Mouse (Mus musculus) stomach, postnatal 0 days (tissue): Measurements from ENCODE around the gene 2310061N02Rik. TPM values are rescaled to one million over a fixed set of nuclear protein-coding genes. Genes with fewer than 3 reads are reported as not detected.

Experiments used
- ATAC-seq: fragments of 200-750 bp; cut with Nextera tagmentation; 2 replicates; pipeline ENCODE4 v1.8.0; 2017; ENCODE audit not compliant: low FRiP score, low TSS enrichment
- DNase-seq: peaks from one replicate; pipeline ENCODE4 v3.0.0-alpha.2; 2016; ENCODE audit warnings: low spot score
- H3K27ac ChIP-seq: fragments of 300-500 bp; sonication (generic); replicated peaks from 2 replicates; pipeline ENCODE4 v1.5.1; 2014; ENCODE audit warnings: mild to moderate bottlenecking, control low read depth
- H3K27me3 ChIP-seq: fragments of 300-500 bp; sonication (generic); 2 replicates; pipeline ENCODE4 v1.6.1; 2014; ENCODE audit warnings: low read length; ENCODE audit not compliant: control insufficient read depth, insufficient read depth
- H3K36me3 ChIP-seq: fragments of 300-500 bp; sonication (generic); 2 replicates; pipeline ENCODE4 v1.6.1; 2014; ENCODE audit warnings: low read length, mixed read lengths; ENCODE audit not compliant: control insufficient read depth, insufficient read depth
- H3K4me1 ChIP-seq: fragments of 300-500 bp; sonication (generic); replicated peaks from 2 replicates; pipeline ENCODE4 v1.6.1; 2014; ENCODE audit warnings: antibody characterized with exemption; ENCODE audit not compliant: control insufficient read depth, insufficient read depth
- H3K4me2 ChIP-seq: fragments of 300-500 bp; sonication (generic); replicated peaks from 2 replicates; pipeline ENCODE4 v1.6.1; 2014; ENCODE audit warnings: low read depth, mild to moderate bottlenecking, control low read depth, moderate library complexity
- H3K4me3 ChIP-seq: fragments of 300-500 bp; sonication (generic); 2 replicates; pipeline ENCODE4 v1.5.1; 2014; ENCODE audit warnings: low read depth, low read length, control low read depth
- H3K9ac ChIP-seq: fragments of 300-500 bp; sonication (generic); 2 replicates; pipeline ENCODE4 v1.6.1; 2014; ENCODE audit warnings: mild to moderate bottlenecking, low read length, control low read depth, mixed read lengths
- H3K9me3 ChIP-seq: fragments of 300-500 bp; sonication (generic); 2 replicates; pipeline ENCODE4 v1.6.1; 2016; ENCODE audit warnings: low read length; ENCODE audit not compliant: control insufficient read depth
- CTCF ChIP-seq: IDR thresholded peaks from 2 replicates; pipeline ENCODE4 v1.5.1; 2016; ENCODE audit warnings: antibody characterized with exemption, low read depth, mild to moderate bottlenecking, moderate library complexity
- EP300 ChIP-seq: optimal IDR thresholded peaks from 2 replicates; pipeline ENCODE3; 2016; ENCODE audit warnings: antibody characterized with exemption
- WGBS: fragments of 180-500 bp; shearing (Covaris S2); extraction: QIAGEN DNeasy Blood & Tissue Kit; methylation state at CpG from one replicate; pipeline ENCODE4 v1.1.7; 2014; 5-methylcytosine and 5-hydroxymethylcytosine counted together
- polyA plus RNA-seq: library from polyadenylated mRNA; unstranded; fragments of >200 nt; fragmentation: Nextera tagmentation; extraction: Ambion mirVana; gene quantifications from 2 replicates; pipeline ENCODE4 v1.2.1, GENCODE M21; 2015

2310061N02Rik gene
- polyA plus RNA-seq, 1 experiment from 2014 or later, result not detected

DNA sequence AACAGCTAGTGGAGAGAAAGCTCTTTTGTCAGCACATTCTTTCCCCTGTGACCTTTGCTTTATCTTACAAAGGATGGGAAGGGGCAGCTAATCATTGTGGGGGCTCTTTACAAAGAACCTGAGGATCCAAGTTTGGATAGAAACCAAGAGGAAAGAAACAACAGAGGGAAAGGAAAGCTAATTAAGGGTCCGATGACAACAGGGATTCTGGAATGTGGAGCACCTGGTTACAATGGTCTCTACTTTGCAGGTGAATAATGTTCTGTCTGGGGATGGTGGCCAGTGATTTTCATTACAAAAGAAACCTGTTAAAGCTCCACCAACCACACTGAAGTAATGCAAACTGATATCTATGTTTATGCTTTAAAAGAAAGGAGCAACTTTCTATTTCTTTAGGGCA is 12.3 kb upstream of the 2310061N02Rik start:
- H3K4me2 ChIP-seq, result no peak overlapping the region
- no peak for DNase-seq
- no peak overlapping the region for H3K4me3 ChIP-seq
- H3K9me3 ChIP-seq, result no peaks in the 10 kb centered on the region
- no peak overlapping the region for H3K9ac ChIP-seq
- TF ChIP-seq CTCF, result no peak
- no peak for TF ChIP-seq EP300
- no peaks in the 10 kb centered on the region for H3K4me1 ChIP-seq
- ATAC-seq, result no peak
- H3K27me3 ChIP-seq, result no peaks in the 10 kb centered on the region
- no peaks in the 10 kb centered on the region for H3K36me3 ChIP-seq
- H3K27ac ChIP-seq, result no peak overlapping the region
- WGBS, result 32% methylated on average over 1 of the region's 1 CpGs

DNA sequence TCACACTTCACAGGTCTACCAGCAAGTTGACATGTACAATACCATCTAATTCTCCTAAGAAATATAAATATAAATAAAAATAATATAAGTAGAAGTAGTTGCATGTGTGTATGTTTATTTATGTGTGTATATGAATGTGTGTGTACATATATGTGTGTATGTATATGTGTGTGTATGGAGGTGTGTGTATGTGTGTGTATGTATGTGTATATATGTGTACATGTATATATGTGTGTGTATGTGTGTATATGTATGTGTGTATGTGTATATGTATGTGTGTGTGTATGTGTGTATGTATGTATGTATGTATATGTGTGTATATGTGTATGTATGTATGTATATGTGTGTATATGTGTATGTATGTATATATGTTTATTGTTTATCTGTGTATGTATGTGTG is 8.8 kb upstream of the 2310061N02Rik start:
- TF ChIP-seq CTCF, result no peak
- TF ChIP-seq EP300, result no peak
- DNase-seq (no peak), ATAC-seq (no peak)

DNA sequence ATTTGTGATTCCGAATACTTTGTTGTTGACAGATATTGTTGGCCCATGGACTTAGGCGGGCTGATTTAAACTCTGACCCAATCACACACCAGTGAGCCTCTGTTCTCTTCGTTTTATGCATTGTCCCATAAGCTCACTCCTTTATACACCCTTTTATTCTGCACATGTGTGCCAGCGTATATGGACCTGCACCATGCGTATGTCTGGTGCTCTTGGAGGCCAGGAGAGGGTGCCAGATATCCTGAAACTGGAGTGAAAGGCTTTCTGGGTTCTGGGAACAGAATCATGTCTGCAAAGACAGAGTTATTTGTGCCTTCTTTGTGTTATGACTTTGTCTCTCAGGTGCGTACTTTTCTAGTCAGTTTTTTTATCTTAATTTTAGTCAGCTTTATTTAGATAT is 3.5 kb upstream of the 2310061N02Rik start:
- H3K4me3 ChIP-seq, result no peak overlapping the region
- H3K36me3 ChIP-seq, result no peaks in the 10 kb centered on the region
- ATAC-seq, result peak; percentile 51; the same call in 1 of the 2 replicates
- H3K4me1 ChIP-seq, result no peaks in the 10 kb centered on the region
- no peak overlapping the region for H3K9ac ChIP-seq
- H3K4me2 ChIP-seq, result no peak overlapping the region
- TF ChIP-seq EP300 (no peak), CTCF (peak; percentile 56)
- DNase-seq, result no peak
- H3K27me3 ChIP-seq, result no peaks in the 10 kb centered on the region
- WGBS, result 78% methylated on average over 6 of the region's 6 CpGs
- H3K9me3 ChIP-seq, result no peaks in the 10 kb centered on the region
- H3K27ac ChIP-seq, result no peak overlapping the region

More for the DNA sequence above, 8.8 kb upstream of the 2310061N02Rik start:
- Histone ChIP-seq H3K9me3 (no peaks in the 10 kb centered on the region), H3K4me1 (no peaks in the 10 kb centered on the region), H3K27ac (no peak overlapping the region), H3K9ac (no peak overlapping the region), H3K4me2 (no peak overlapping the region), H3K4me3 (no peak overlapping the region), H3K27me3 (no peaks in the 10 kb centered on the region), H3K36me3 (no peaks in the 10 kb centered on the region)

DNA sequence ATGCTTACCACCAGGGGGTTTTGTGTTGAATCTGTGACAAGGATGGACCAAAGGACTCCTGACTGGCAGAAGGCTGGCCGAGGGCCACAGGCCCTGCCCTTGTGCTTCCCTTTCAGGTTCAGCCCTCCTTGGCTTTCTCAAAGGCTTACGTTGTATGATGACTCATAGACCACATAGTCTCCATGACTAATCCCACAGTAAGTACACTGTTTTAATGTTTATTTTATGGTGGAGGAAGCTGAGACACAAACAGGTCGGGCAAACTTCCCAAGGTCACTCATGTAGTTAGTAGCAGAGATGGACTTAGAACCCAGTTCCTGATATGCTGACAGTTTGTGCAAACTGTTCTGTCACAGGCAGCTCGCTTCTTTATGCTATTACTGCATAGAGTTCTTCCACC is 3.0 kb upstream of the 2310061N02Rik start:
- Histone ChIP-seq H3K27ac (no peak overlapping the region), H3K4me3 (no peak overlapping the region), H3K9ac (no peak overlapping the region), H3K36me3 (no peaks in the 10 kb centered on the region), H3K27me3 (no peaks in the 10 kb centered on the region), H3K9me3 (no peaks in the 10 kb centered on the region), H3K4me1 (no peaks in the 10 kb centered on the region), H3K4me2 (no peak overlapping the region)
- TF ChIP-seq CTCF (peak; percentile 39), EP300 (no peak)
- WGBS, result 43% methylated on average over 4 of the region's 4 CpGs
- DNase-seq, result peak; percentile 66
- ATAC-seq, result peak; percentile 99

DNA sequence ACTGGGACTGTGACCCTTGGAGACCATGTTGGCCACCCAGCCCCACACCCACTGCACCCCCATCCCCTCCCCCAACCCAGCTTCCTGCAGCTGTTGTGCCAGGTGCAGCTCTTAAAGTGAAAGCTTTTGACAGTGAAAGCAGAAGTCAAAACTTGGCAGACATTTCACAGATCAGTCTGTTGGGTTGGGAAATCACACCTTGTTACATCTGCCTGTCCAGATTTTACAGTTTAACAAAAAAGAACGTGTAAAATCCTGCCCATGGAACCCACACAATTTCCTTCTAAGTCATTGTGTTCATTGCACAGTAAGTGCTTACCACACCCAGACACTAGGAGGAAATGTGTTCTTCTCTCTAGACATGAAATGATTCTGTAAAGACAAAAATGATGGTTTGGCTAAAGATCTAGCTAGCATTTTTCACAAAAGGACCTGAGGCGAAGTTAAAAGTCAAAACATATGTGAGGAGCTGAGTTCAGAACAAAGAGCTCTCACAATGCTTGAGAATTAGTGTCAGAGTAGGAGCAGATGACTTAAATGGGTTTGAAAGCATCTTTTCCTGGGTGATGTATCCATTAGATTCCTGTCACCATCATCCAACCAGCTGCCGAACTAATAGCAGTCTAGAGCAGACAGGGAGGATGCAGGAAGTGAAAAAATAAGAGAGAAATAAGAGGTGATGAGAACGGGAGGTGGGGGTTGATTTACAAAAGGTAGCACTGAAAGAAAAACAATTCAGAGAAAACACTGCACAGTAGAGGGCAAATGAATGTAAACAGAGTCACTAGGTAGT is 6.5 kb downstream of the 2310061N02Rik start:
- H3K4me3 ChIP-seq, result no peak overlapping the region
- no peak for DNase-seq
- H3K9me3 ChIP-seq, result no peaks in the 10 kb centered on the region
- no peaks in the 10 kb centered on the region for H3K4me1 ChIP-seq
- no peaks in the 10 kb centered on the region for H3K36me3 ChIP-seq
- no peak for ATAC-seq
- H3K4me2 ChIP-seq, result no peak overlapping the region
- WGBS, result 32% methylated on average over 4 of the region's 4 CpGs
- no peak overlapping the region for H3K27ac ChIP-seq
- no peak overlapping the region for H3K9ac ChIP-seq
- TF ChIP-seq EP300 (no peak), CTCF (no peak)
- no peaks in the 10 kb centered on the region for H3K27me3 ChIP-seq

DNA sequence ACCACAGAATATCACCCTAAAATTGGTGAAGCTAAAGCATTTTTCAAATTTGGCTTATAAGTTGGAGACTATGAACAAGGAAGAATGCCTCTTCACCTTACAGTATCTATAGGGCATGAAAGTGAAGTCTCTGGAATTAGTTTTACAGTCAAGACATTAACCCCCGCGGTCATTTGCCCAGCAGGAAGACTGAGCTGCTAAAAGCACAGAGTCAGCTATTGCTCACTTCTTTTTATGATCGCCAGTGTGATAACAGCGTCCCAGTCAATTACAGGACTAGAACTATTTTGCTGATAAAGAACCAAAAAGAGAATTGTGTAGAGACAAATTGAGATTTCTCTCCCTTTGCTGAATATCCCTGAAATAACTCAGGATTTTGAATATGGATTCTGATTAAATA is 11.5 kb downstream of the 2310061N02Rik start:
- H3K4me3 ChIP-seq, result no peak overlapping the region

More for the DNA sequence above, 11.5 kb downstream of the 2310061N02Rik start:
- no peaks in the 10 kb centered on the region for H3K27me3 ChIP-seq
- no peaks in the 10 kb centered on the region for H3K4me1 ChIP-seq
- no peak for TF ChIP-seq CTCF
- no peak for TF ChIP-seq EP300
- ATAC-seq, result no peak
- no peak overlapping the region for H3K4me2 ChIP-seq
- no peaks in the 10 kb centered on the region for H3K36me3 ChIP-seq
- no peak for DNase-seq
- no peaks in the 10 kb centered on the region for H3K9me3 ChIP-seq
- no peak overlapping the region for H3K27ac ChIP-seq
- no peak overlapping the region for H3K9ac ChIP-seq
- 79% methylated on average over 4 of the region's 4 CpGs for WGBS
